Mouse (Mus musculus) heart, adult 2 months (tissue): ENCODE results near the gene Tk1.

ENCODE experiments used
- EP300 ChIP-seq: fragments of 200-500 bp; IDR thresholded peaks from 2 replicates; pipeline ENCODE4 v1.6.1; 2011; ENCODE audit warnings: low read depth, low read length, control low read depth; ENCODE audit not compliant: insufficient read depth
- POLR2A ChIP-seq: fragments of 200-500 bp; IDR thresholded peaks from 2 replicates; pipeline ENCODE4 v1.6.1; 2011; ENCODE audit warnings: mild to moderate bottlenecking, low read depth, low read length, control low read depth; ENCODE audit not compliant: insufficient read depth

- no peak for TF ChIP-seq POLR2A
- no peak for TF ChIP-seq EP300
These were observed 34.7 kb upstream of the Tk1 start, which contains the start of gene Tmem235 for GRCm38 (mm10) chr11:117860601-117861000.
